Mouse (Mus musculus): Measurements from ENCODE around the gene Syt9. TPM values are rescaled to one million over a fixed set of nuclear protein-coding genes. Genes with fewer than 3 reads are reported as not detected.

The Syt9 gene
- total RNA-seq, 2 experiments from 2014 or later, result 0.53 to 0.68 TPM

- intact Hi-C loops (cut with DNase I; ENCODE audit: low total_unique reads), result no loop called here
Measured at GRCm38 (mm10) chr7:107595426-107595825, 224.9 kb downstream of the Syt9 start.

GRCm38 (mm10) chr7:107596753-107597152 lies 226.2 kb downstream of the Syt9 start:
- no peak for DNase-seq
- intact Hi-C loops (cut with DNase I; ENCODE audit: low total_unique reads), result no loop called here

More at GRCm38 (mm10) chr7:107595426-107595825, 224.9 kb downstream of the Syt9 start:
- DNase-seq, result no peak

- no peak for DNase-seq
- intact Hi-C loops (cut with DNase I; ENCODE audit: low total_unique reads), result no loop called here
Measured at GRCm38 (mm10) chr7:107597956-107598355, 227.4 kb downstream of the Syt9 start.

Other genes with a start within 250 kb of the Syt9 start
- gene Olfr715, start 239.6 kb upstream of the Syt9 start, total RNA-seq (2021), result not detected
- not detected for gene Olfr716, start 232.4 kb upstream of the Syt9 start, total RNA-seq (2021)
- not detected for gene Nlrp14, start 203.7 kb upstream of the Syt9 start, total RNA-seq (2021)
- not detected for gene Rbmxl2, start 161.3 kb upstream of the Syt9 start, total RNA-seq (2021)
- gene Olfml1, start 196.7 kb downstream of the Syt9 start, total RNA-seq (2021), result 1 to 10 TPM; 5.9 to 7.0 TPM
- 1 to 10 TPM; 8.4 to 9.9 TPM for gene Ppfibp2, start 224.5 kb downstream of the Syt9 start, total RNA-seq (2021)

Data from gastrocnemius, postnatal 14 days (tissue).